Mouse (Mus musculus): Measurements from ENCODE around the gene Rpl36.

- TF ChIP-seq EP300 (IDR thresholded peaks at IDR 0.05; ENCODE audit: low read depth) (no peak), CTCF (IDR thresholded peaks at IDR 0.05; ENCODE audit: low read depth) (no peak)
Observed at GRCm38 (mm10) chr17:56634023-56634422, 20.8 kb downstream of the Rpl36 start.

Measured in heart, postnatal 0 days (tissue).